Mouse (Mus musculus): ENCODE measurements around the gene Otulin.

DNA sequence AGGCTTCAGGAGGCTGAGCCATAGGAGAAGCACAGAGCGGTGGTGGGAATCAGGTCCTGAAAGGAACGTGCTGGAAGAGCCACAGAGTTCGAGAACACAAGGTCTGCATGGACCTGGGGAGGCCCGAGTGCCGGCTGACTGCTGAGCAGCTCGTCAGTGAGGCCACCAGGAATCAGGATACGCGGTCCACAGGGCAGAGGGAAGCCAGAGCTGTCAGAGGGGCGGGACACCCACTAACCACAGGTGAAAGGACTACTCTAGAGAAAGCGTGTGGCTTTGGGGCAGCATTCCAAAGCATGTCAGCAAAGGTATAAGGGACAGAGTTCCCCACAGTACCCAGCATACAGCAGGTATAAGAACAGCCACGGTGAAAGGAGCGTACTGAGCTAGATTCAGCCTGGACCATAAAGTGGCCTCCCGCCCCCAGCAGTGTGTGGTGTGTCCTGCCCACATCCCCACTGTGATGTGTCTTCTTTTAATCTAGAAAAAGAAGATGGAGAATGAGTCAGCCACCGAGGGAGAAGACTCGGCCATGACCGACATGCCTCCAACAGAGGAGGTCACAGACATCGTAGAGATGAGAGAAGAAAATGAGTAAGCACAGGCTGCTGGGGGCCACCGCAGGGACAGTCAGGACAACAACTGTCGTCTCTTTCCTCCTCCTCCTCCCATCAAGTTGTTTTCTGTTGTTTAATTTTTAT lies 37.7 kb downstream of the Otulin start:
- TF ChIP-seq CTCF (IDR thresholded peaks at IDR 0.05; ENCODE audit: borderline replicate concordance, extremely low read depth, insufficient read depth, insufficient read length) (no peak), POLR2A (IDR thresholded peaks at IDR 0.05; ENCODE audit: borderline replicate concordance, extremely low read depth, insufficient read depth, insufficient read length, poor library complexity, severe bottlenecking) (no peak)
